Mouse (Mus musculus) heart, adult 2 months (tissue): ENCODE results near the gene Itgb6. TPM values are rescaled to one million over a fixed set of nuclear protein-coding genes. Genes with fewer than 3 reads are reported as not detected.

ENCODE experiments used
- DNase-seq, 2 experiments: peaks; one replicate each; pipeline ENCODE4 v3.0.0; 2021
- H3K27ac ChIP-seq: fragments of 200-600 bp; 2 replicates; pipeline ENCODE4 v1.8.1; 2022
- H3K27me3 ChIP-seq: fragments of 200-500 bp; 2 replicates; pipeline ENCODE4 v1.6.1; 2012; ENCODE audit warnings: mild to moderate bottlenecking, low read length, inconsistent platforms, mixed read lengths; ENCODE audit not compliant: control insufficient read depth, insufficient read depth
- H3K36me3 ChIP-seq: fragments of 200-500 bp; 2 replicates; pipeline ENCODE4 v1.6.1; 2012; ENCODE audit warnings: low read length, inconsistent platforms; ENCODE audit not compliant: control insufficient read depth, insufficient read depth
- H3K4me1 ChIP-seq: fragments of 200-500 bp; 2 replicates; pipeline ENCODE4 v1.6.1; 2011; ENCODE audit warnings: low read length; ENCODE audit not compliant: control insufficient read depth, insufficient read depth
- H3K4me3 ChIP-seq: fragments of 200-600 bp; 2 replicates; pipeline ENCODE4 v1.8.1; 2022
- H3K79me2 ChIP-seq: fragments of 200-500 bp; replicated peaks from 2 replicates; pipeline ENCODE4 v1.6.1; 2012; ENCODE audit warnings: mild to moderate bottlenecking, inconsistent platforms, low read length, moderate library complexity, mixed read lengths; ENCODE audit not compliant: control insufficient read depth, insufficient read depth
- H3K9ac ChIP-seq: fragments of 200-500 bp; 2 replicates; pipeline ENCODE4 v1.6.1; 2012; ENCODE audit warnings: low read depth, mild to moderate bottlenecking, control low read depth, inconsistent platforms, low read length, mixed read lengths
- CTCF ChIP-seq: fragments of 200-600 bp; IDR thresholded peaks from 2 replicates; pipeline ENCODE4 v1.8.1; 2022; ENCODE audit warnings: antibody characterized with exemption, mild to moderate bottlenecking, moderate library complexity
- EP300 ChIP-seq: fragments of 200-500 bp; IDR thresholded peaks from 2 replicates; pipeline ENCODE4 v1.6.1; 2011; ENCODE audit warnings: low read depth, low read length, control low read depth; ENCODE audit not compliant: insufficient read depth
- POLR2A ChIP-seq: fragments of 200-500 bp; IDR thresholded peaks from 2 replicates; pipeline ENCODE4 v1.6.1; 2011; ENCODE audit warnings: mild to moderate bottlenecking, low read depth, low read length, control low read depth; ENCODE audit not compliant: insufficient read depth
- WGBS: fragments of 180-500 bp; shearing (Covaris S2); methylation state at CpG from one replicate; pipeline ENCODE4 v1.1.7; 2018; 5-methylcytosine and 5-hydroxymethylcytosine counted together
- intact Hi-C: fragments of 180-260 bp; cut with DNase I; formaldehyde crosslinking; loops from one replicate; pipeline ENCODE4 v1.15.1; 2025
- polyA plus RNA-seq: library from polyadenylated mRNA; depleted of rRNA; stranded (reverse); fragments of >200 nt; gene quantifications from 2 replicates; pipeline ENCODE4 v1.2.3, GENCODE M21; 2012
- total RNA-seq, 2 experiments: library from RNA; stranded (reverse); gene quantifications; 2 replicates each; pipeline ENCODE4 v1.2.3; 2021

Gene Itgb6
- total and polyA plus RNA-seq, 3 experiments = 10.5 to 32.4 (median 21.0) TPM

GRCm38 (mm10) chr2:60609436-60610199, 112.8 kb downstream of the Itgb6 start:
- Histone ChIP-seq H3K36me3 (no peaks in the 10 kb centered on the region), H3K27ac (no peak overlapping the region), H3K9ac (no peak overlapping the region), H3K27me3 (no peaks in the 10 kb centered on the region), H3K4me3 (no peak overlapping the region), H3K79me2 (no peaks in the 10 kb centered on the region), H3K4me1 (no peaks in the 10 kb centered on the region)
- no peak for TF ChIP-seq EP300
- no peak for TF ChIP-seq CTCF
- no peak for TF ChIP-seq POLR2A
- 73% methylated on average over 8 of the region's 8 CpGs for WGBS
- no peak for DNase-seq
- intact Hi-C loops = loop anchor here (10.0 kb wide), 1 partner anchor 845 kb away; no protein-coding TSS in a partner anchor

- no peaks in the 10 kb centered on the region for H3K4me1 ChIP-seq
- no peaks in the 10 kb centered on the region for H3K36me3 ChIP-seq
- H3K9ac ChIP-seq = no peak overlapping the region
- no peaks in the 10 kb centered on the region for H3K27me3 ChIP-seq
- 52% methylated on average over 4 of the region's 4 CpGs for whole genome bisulfite sequencing
- intact Hi-C loops = loop anchor here (10.0 kb wide), 1 partner anchor 847 kb away; no protein-coding TSS in a partner anchor
- TF ChIP-seq EP300 (no peak), CTCF (peak; percentile 52)
- H3K79me2 ChIP-seq = no peaks in the 10 kb centered on the region
- H3K27ac ChIP-seq = no peak overlapping the region
- DNase-seq = no peak
- no peak overlapping the region for H3K4me3 ChIP-seq
Observed at GRCm38 (mm10) chr2:60607980-60608379, 114.5 kb downstream of the Itgb6 start.

DNA sequence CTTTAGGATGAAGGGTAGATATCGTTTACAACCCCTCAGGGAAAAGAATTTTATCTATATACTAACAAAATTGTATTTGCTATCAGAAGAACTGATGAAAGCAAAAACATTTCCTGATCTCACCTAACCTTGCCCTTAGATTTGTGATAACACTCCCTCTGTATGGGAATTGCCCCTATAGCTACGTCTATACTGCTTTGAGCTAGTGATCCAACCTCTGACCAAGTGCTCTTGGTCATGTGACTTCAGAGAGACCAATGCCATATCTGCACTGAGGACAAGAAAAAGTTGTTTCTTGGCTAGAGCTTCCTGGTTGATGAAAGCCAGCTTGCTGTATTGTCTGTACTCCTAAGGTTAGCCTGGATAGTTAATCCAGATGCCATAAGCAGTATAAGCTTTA, 121.1 kb downstream of the Itgb6 start:
- no peak for TF ChIP-seq CTCF
- WGBS = 69% methylated on average over 2 of the region's 2 CpGs
- H3K4me3 ChIP-seq = no peak overlapping the region
- DNase-seq = no peak
- intact Hi-C loops = loop anchor here (10.0 kb wide), 1 partner anchor 853 kb away; no protein-coding TSS in a partner anchor
- H3K4me1 ChIP-seq = no peaks in the 10 kb centered on the region
- no peak overlapping the region for H3K27ac ChIP-seq
- H3K9ac ChIP-seq = no peak overlapping the region
- H3K27me3 ChIP-seq = no peaks in the 10 kb centered on the region
- H3K79me2 ChIP-seq = no peaks in the 10 kb centered on the region
- H3K36me3 ChIP-seq = no peaks in the 10 kb centered on the region

GRCm38 (mm10) chr2:60600863-60601262, 121.6 kb downstream of the Itgb6 start:
- H3K79me2 ChIP-seq = no peaks in the 10 kb centered on the region
- intact Hi-C loops = loop anchor here (10.0 kb wide), 1 partner anchor 854 kb away; no protein-coding TSS in a partner anchor
- H3K36me3 ChIP-seq = no peaks in the 10 kb centered on the region
- H3K4me3 ChIP-seq = no peak overlapping the region
- TF ChIP-seq CTCF = no peak
- TF ChIP-seq POLR2A = no peak
- TF ChIP-seq EP300 = no peak
- DNase-seq = no peak
- H3K27ac ChIP-seq = no peak overlapping the region
- H3K27me3 ChIP-seq = no peaks in the 10 kb centered on the region
- no peaks in the 10 kb centered on the region for H3K4me1 ChIP-seq
- WGBS = 81% methylated on average over 2 of the region's 2 CpGs
- H3K9ac ChIP-seq = no peak overlapping the region

DNA sequence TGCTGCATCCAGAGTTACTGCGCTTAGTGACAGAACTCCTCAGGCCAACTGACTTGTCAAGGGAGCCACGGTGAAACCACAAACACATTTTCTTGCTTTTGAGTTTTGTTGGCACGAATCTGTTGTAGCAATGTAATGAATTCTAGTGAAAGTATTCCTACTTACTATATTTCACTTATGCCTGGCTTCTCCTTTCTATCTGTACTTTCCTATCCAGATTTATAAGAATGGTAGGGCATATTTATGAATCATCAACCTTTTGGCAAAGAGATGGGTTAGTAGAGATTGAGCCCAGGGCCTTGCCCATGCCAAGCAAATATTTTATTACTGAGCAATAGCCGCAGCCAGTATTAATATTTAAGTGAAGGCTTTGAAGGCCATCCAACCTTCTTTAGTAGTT, 139.0 kb downstream of the Itgb6 start:
- TF ChIP-seq CTCF (no peak), EP300 (no peak), POLR2A (no peak)
- H3K79me2 ChIP-seq = no peaks in the 10 kb centered on the region
- intact Hi-C loops = no loop called here
- no peak overlapping the region for H3K27ac ChIP-seq
- H3K9ac ChIP-seq = no peak overlapping the region
- H3K36me3 ChIP-seq = no peaks in the 10 kb centered on the region
- no peak overlapping the region for H3K4me3 ChIP-seq
- no peaks in the 10 kb centered on the region for H3K27me3 ChIP-seq
- DNase-seq = no peak
- 87% methylated on average over 4 of the region's 4 CpGs for WGBS
- no peaks in the 10 kb centered on the region for H3K4me1 ChIP-seq

- Histone ChIP-seq H3K9ac (no peak overlapping the region), H3K36me3 (no peaks in the 10 kb centered on the region), H3K27ac (no peak overlapping the region), H3K4me3 (no peak overlapping the region), H3K79me2 (no peaks in the 10 kb centered on the region), H3K4me1 (no peaks in the 10 kb centered on the region), H3K27me3 (no peaks in the 10 kb centered on the region)
- no peak for TF ChIP-seq POLR2A
- TF ChIP-seq CTCF = no peak
- no peak for TF ChIP-seq EP300
- WGBS = 67% methylated on average over 4 of the region's 4 CpGs
- intact Hi-C loops = no loop called here
- no peak for DNase-seq
Observed at GRCm38 (mm10) chr2:60554561-60554960, 167.9 kb downstream of the Itgb6 start.
